Mouse (Mus musculus) liver, embryonic 15.5 days (tissue): ENCODE data around the gene Cbfa2t3. TPM values are rescaled to one million over a fixed set of nuclear protein-coding genes. Genes with fewer than 3 reads are reported as not detected.

Experiments used
- ATAC-seq: fragments of 200-750 bp; cut with Nextera tagmentation; 2 replicates; pipeline ENCODE4 v1.8.0; 2017; ENCODE audit warnings: moderate number of reproducible peaks, mild to moderate bottlenecking, moderate library complexity; ENCODE audit not compliant: insufficient read depth
- H3K27ac ChIP-seq: fragments of 300-500 bp; sonication (generic); replicated peaks from 2 replicates; pipeline ENCODE4 v1.5.1; 2015; ENCODE audit warnings: mild to moderate bottlenecking, inconsistent platforms
- H3K27me3 ChIP-seq: fragments of 300-500 bp; sonication (generic); 2 replicates; pipeline ENCODE4 v1.6.1; 2015; ENCODE audit warnings: mild to moderate bottlenecking, inconsistent platforms
- H3K36me3 ChIP-seq: fragments of 300-500 bp; sonication (generic); replicated peaks from 2 replicates; pipeline ENCODE4 v1.6.1; 2015; ENCODE audit warnings: moderate library complexity, mild to moderate bottlenecking, inconsistent platforms
- H3K4me1 ChIP-seq: fragments of 300-500 bp; sonication (generic); replicated peaks from 2 replicates; pipeline ENCODE4 v1.6.1; 2015; ENCODE audit warnings: inconsistent platforms
- H3K4me2 ChIP-seq: fragments of 300-500 bp; sonication (generic); 2 replicates; pipeline ENCODE4 v1.6.1; 2015; ENCODE audit warnings: moderate library complexity, mild to moderate bottlenecking, inconsistent platforms
- H3K4me3 ChIP-seq: fragments of 300-500 bp; sonication (generic); replicated peaks from 2 replicates; pipeline ENCODE4 v1.5.1; 2015; ENCODE audit warnings: mild to moderate bottlenecking, inconsistent platforms
- H3K9ac ChIP-seq: fragments of 300-500 bp; sonication (generic); 2 replicates; pipeline ENCODE4 v1.6.1; 2015; ENCODE audit warnings: moderate library complexity, mild to moderate bottlenecking, inconsistent platforms
- H3K9me3 ChIP-seq: fragments of 300-500 bp; sonication (generic); replicated peaks from 2 replicates; pipeline ENCODE4 v1.6.1; 2016; ENCODE audit warnings: inconsistent platforms
- WGBS: fragments of 180-500 bp; shearing (Covaris S2); methylation state at CpG from one replicate; pipeline ENCODE4 v1.1.7; 2015; ENCODE audit warnings: mixed read lengths; ENCODE audit not compliant: insufficient replicate concordance; 5-methylcytosine and 5-hydroxymethylcytosine counted together
- polyA plus RNA-seq: library from polyadenylated mRNA; unstranded; fragments of >200 nt; fragmentation: Nextera tagmentation; extraction: Ambion mirVana; gene quantifications from 2 replicates; pipeline ENCODE4 v1.2.1, GENCODE M21; 2015

Cbfa2t3 gene
- polyA plus RNA-seq, 1 experiment from 2014 or later: 3.5 TPM

DNA sequence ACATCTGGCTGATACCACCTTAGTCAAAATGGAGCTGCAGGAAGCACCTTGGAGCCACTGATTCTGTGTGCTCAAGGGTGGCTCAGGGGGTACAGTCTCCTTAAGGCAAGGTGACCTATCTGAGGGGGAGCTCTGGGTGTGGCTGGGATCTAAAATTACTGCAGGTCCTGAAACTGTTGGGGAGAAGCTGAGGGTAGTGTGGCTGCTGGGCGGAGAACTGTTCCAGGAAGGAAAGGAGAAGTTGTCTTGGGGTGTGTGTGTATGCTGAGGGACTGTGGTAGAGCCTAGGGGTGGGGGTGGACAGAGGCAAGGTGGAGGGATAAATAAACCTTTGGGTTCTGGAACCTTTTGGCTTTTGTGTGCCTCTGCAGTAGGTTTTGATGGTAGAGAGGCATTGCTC, 9.6 kb downstream of the Cbfa2t3 start:
- H3K9ac ChIP-seq: no peak overlapping the region
- H3K4me3 ChIP-seq: no peak overlapping the region
- H3K27me3 ChIP-seq: peaks cover 9% of the 10 kb centered on the region
- H3K9me3 ChIP-seq: no peaks in the 10 kb centered on the region
- no peak overlapping the region for H3K4me2 ChIP-seq
- H3K36me3 ChIP-seq: no peaks in the 10 kb centered on the region
- no peak for ATAC-seq
- H3K27ac ChIP-seq: peak overlapping the region; percentile 11; the same call in 1 of the 2 replicates
- WGBS: 46% methylated on average over 1 of the region's 1 CpGs
- H3K4me1 ChIP-seq: peaks cover 97% of the 10 kb centered on the region

DNA sequence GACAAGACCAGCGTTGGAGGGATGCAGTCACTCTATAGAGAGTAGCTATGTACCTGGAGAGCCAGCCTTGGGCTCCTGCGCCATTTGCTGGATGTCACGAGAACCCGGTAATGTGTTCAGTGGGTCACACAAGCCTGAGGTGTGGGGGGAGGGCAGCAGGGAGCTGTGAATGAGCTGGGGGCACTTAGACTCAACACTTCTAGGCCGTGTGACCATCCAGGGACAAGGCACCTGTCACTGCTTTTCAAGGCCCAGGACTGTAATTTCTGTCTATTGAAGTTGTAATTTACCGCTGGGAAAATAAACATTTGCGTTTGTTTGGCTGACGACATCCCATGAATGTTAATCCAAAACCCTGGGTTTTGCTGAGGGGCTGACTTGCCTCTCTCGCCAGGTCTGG, 12.0 kb downstream of the Cbfa2t3 start:
- no peak for ATAC-seq
- Histone ChIP-seq H3K9me3 (no peaks in the 10 kb centered on the region), H3K4me2 (no peak overlapping the region), H3K4me1 (peaks cover 92% of the 10 kb centered on the region), H3K9ac (no peak overlapping the region), H3K27ac (peak overlapping the region; percentile 83), H3K4me3 (no peak overlapping the region), H3K27me3 (peaks cover 18% of the 10 kb centered on the region), H3K36me3 (no peaks in the 10 kb centered on the region)
- 72% methylated on average over 9 of the region's 9 CpGs for WGBS

DNA sequence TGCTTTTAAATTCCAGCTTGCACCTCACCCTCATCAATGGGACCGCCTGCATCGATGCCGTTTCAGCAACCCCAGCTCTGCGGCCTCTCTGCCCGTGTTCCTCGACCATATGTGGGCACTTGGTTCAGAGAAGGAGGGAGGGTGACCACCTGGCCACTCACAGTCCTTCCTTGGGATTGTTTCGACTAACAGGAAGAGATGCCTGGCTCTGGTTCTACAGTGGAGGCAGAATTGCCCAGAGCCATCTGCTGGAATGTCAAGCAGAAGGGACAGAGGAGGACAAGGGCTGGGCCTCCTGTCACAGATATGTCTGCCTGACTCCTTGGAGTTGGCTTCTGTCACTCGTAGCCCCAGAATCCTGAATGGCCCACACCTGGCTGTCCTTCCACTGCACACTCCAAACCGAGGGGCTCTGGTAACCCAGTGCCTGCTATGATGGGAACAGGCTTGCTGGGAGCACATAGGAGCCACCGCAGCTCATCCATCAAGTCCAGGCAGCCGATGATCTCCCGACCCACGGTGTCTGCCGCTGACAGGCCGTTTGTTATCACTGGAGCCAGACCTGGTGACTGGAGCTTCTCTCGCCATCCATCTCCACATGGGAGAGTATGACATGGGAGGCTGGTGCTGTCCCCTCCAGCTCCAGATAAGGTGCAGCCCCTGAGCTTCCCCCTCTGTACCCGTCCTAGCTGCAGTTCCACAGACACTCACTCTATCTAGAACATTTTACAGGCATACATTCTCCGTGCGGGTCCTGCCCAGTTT, 13.6 kb downstream of the Cbfa2t3 start:
- ATAC-seq: peak; percentile 95
- peak overlapping the region; percentile 28 for H3K9ac ChIP-seq
- no peaks in the 10 kb centered on the region for H3K9me3 ChIP-seq
- peak overlapping the region; percentile 83 for H3K27ac ChIP-seq
- peaks cover 32% of the 10 kb centered on the region for H3K27me3 ChIP-seq
- no peaks in the 10 kb centered on the region for H3K36me3 ChIP-seq
- peak overlapping the region; percentile 58 for H3K4me2 ChIP-seq
- peaks cover 86% of the 10 kb centered on the region for H3K4me1 ChIP-seq
- H3K4me3 ChIP-seq: no peak overlapping the region; the same call in 1 of the 2 replicates
- 36% methylated on average over 19 of the region's 19 CpGs for WGBS

DNA sequence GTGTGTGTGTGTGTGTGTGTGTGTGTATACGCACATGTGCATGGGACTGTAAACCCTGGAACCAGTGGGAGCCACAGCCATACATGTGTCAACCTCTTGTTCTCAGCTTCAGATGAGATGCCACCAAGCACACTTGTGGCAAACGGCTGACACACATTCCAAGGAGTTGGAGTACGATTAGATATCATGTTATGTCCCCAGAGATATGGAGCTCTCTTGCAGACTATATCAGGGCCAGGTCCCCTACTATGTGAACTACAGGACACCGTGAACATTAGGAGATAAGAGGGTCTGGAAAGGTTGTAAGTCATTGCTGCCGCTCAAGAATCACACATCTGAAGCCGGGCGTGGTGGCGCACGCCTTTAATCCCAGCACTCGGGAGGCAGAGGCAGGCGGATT, 16.1 kb downstream of the Cbfa2t3 start:
- Histone ChIP-seq H3K9me3 (no peaks in the 10 kb centered on the region), H3K27ac (no peak overlapping the region; the same call in 1 of the 2 replicates), H3K9ac (no peak overlapping the region), H3K36me3 (no peaks in the 10 kb centered on the region), H3K4me2 (0 out of 2 replicates have a peak overlapping the region, but pooled peaks have one; percentile 16), H3K4me3 (no peak overlapping the region), H3K4me1 (peaks cover 89% of the 10 kb centered on the region), H3K27me3 (peaks cover 53% of the 10 kb centered on the region)
- ATAC-seq: peak; percentile 27
- WGBS: 23% methylated on average over 11 of the region's 11 CpGs

DNA sequence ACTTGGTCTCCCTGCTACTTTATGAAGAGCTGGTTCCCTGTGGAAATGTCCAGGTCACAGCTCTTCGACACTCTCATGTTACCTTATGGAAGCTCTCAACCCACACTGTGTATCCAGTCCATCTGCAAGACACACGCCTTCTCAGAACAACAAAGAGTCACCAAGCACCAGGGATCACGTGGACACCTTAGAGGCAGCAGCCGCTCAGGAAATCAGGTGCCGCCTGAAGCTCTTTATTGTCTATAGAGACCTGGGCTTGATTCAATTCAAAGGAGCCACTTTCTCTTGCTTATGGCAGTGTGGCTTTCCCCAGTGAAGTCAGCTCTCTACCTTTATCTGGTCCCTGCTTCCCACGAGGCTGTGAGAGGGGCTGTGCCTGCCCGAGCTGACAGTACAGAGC, 18.7 kb downstream of the Cbfa2t3 start:
- peaks cover 88% of the 10 kb centered on the region for H3K4me1 ChIP-seq
- 36% methylated on average over 7 of the region's 7 CpGs for WGBS
- ATAC-seq: no peak
- no peaks in the 10 kb centered on the region for H3K36me3 ChIP-seq
- no peaks in the 10 kb centered on the region for H3K9me3 ChIP-seq
- 0 out of 2 replicates have a peak overlapping the region, but pooled peaks have one; percentile 2 for H3K4me2 ChIP-seq
- H3K9ac ChIP-seq: 0 out of 2 replicates have a peak overlapping the region, but pooled peaks have one; percentile 5
- H3K27ac ChIP-seq: 0 out of 2 replicates have a peak overlapping the region, but pooled peaks have one; percentile 11
- H3K4me3 ChIP-seq: no peak overlapping the region
- H3K27me3 ChIP-seq: peaks cover 79% of the 10 kb centered on the region

DNA sequence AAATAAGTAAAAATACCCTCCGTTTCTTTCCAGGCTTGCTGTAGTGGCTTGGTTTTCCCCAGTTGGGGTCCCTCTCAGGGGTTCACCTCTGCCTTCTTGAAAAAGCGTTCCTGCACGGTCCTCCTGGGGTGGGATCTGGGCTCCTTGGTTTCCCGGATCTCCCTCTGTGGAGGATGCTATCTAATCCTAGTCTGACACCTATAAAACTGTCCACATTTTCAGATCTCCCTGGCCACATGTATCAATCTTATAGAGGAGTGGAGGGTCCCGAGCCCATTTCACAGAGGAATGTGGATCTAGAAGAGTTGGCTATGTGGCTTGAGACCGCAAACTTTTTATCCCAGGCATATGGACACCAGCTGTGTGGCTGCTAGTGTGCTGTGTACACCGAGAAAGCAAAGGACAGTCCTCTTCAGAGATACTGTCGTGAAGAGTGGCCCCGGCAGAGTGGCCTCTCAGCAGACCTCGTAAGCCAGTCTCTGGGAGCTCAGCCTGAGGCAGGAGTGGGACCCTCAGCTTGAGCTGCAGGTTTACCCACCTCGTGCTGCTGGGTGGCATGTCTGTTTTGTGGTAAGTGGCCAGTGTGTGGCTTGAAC, 19.5 kb downstream of the Cbfa2t3 start:
- no peak overlapping the region for H3K27ac ChIP-seq
- H3K4me2 ChIP-seq: peak overlapping the region; percentile 100
- no peaks in the 10 kb centered on the region for H3K36me3 ChIP-seq
- peak overlapping the region; percentile 76 for H3K9ac ChIP-seq
- no peak for ATAC-seq
- H3K9me3 ChIP-seq: no peaks in the 10 kb centered on the region
- H3K4me3 ChIP-seq: peak overlapping the region; percentile 79
- H3K27me3 ChIP-seq: peaks cover 83% of the 10 kb centered on the region
- peaks cover 87% of the 10 kb centered on the region for H3K4me1 ChIP-seq
- 32% methylated on average over 11 of the region's 11 CpGs for WGBS

DNA sequence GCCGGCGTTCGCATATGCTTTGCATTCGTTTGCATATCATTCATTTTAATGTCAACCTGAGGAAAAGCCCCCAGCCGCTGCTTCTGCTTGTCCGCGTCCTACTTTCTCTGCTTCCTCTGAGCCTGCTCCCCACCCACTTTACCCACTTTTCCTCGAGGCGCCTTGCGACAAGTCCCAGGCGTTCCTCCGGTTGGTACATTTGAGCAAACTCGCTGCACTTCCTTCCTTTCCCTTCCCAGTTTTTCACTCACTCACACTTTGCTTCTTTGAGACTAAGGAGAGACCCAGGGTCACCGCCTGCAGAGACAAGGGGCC, 20.1 kb downstream of the Cbfa2t3 start:
- Histone ChIP-seq H3K36me3 (no peaks in the 10 kb centered on the region), H3K27me3 (peaks cover 86% of the 10 kb centered on the region), H3K4me2 (peak overlapping the region; percentile 100), H3K4me3 (peak overlapping the region; percentile 79), H3K4me1 (peaks cover 89% of the 10 kb centered on the region), H3K9ac (peak overlapping the region; percentile 76), H3K9me3 (no peaks in the 10 kb centered on the region), H3K27ac (peak overlapping the region; percentile 90)
- 2% methylated on average over 14 of the region's 14 CpGs for WGBS
- ATAC-seq: peak; percentile 1; the same call in 1 of the 2 replicates

DNA sequence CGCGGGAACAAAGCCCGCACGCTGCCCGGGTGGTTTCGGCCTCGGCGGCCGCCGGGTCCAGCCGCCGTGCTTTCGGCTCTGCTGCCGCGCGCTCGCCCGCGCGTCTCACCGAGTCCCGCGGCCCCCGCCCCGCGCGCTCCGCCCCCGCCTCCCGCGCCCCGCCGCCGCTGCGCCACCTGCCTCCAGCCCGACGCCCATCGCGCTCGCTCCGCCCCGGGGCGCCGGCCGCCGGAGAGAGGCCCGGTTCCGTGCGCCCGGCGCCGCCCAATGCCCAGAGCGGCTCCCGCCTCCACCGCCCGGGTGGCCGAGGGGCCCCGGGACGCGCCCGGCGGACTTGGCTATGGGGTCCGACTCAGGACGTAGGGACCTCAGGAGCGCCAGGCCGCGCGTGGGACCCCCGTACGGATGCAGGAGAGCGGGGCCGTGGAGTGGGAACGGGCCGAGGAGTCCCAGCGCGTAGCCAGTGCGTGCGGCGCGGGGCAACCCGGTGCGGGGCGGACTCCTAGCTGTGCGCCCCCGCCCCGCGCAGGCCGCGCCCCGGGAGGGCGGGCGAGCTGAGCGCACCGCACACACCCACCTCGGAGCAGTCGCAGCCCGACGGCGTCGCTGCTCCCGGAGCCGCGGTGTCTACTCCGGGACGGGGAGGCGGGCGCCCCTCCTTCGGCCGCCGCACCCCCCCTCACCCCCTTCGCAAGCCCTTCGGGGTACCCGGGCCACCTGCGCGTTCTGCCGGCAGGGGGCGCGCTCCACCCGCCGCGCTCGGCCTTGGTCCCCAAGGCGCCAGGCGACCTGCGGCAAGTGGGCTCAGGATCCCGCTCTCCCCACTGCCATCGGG, 20.6 kb downstream of the Cbfa2t3 start:
- Histone ChIP-seq H3K4me2 (peak overlapping the region; percentile 100), H3K9me3 (no peaks in the 10 kb centered on the region), H3K27ac (peak overlapping the region; percentile 90), H3K9ac (peak overlapping the region; percentile 76), H3K4me1 (peaks cover 87% of the 10 kb centered on the region), H3K27me3 (peaks cover 89% of the 10 kb centered on the region), H3K4me3 (peak overlapping the region; percentile 79), H3K36me3 (no peaks in the 10 kb centered on the region)
- 0% methylated on average over 114 of the region's 127 CpGs for WGBS
- peak; percentile 90 for ATAC-seq

DNA sequence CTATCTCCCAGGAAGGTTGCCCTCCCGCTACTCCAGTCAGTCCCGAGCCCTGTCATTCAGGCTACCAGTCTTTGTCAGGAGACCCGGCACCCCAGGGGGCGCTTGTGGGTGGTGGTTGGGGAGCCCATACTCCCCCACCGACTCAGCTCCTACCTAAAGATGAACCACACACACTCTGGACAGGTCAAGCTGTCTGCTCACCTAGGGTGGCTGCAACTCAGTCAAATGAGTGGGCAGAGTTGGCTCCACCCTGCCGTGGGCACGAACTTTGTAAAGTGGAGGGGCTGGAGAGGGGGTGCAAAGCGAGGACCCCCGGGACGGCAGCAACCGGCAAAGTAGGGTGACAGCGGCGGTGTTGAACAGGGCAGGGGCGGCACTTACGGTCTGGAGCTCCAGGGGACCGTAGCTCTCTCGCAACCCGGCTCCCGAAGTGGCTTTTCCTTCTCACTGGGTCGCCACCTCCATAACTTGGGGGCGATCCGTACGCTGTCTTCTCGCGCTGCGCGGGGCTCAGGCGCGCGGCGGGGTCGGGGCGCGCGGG, 21.4 kb downstream of the Cbfa2t3 start:
- Histone ChIP-seq H3K4me2 (peak overlapping the region; percentile 100), H3K9ac (peak overlapping the region; percentile 76), H3K36me3 (no peaks in the 10 kb centered on the region), H3K27me3 (peaks cover 85% of the 10 kb centered on the region), H3K4me3 (peak overlapping the region; percentile 79), H3K27ac (peak overlapping the region; percentile 90), H3K9me3 (no peaks in the 10 kb centered on the region), H3K4me1 (peaks cover 79% of the 10 kb centered on the region)
- 13% methylated on average over 35 of the region's 35 CpGs for WGBS
- no peak for ATAC-seq

DNA sequence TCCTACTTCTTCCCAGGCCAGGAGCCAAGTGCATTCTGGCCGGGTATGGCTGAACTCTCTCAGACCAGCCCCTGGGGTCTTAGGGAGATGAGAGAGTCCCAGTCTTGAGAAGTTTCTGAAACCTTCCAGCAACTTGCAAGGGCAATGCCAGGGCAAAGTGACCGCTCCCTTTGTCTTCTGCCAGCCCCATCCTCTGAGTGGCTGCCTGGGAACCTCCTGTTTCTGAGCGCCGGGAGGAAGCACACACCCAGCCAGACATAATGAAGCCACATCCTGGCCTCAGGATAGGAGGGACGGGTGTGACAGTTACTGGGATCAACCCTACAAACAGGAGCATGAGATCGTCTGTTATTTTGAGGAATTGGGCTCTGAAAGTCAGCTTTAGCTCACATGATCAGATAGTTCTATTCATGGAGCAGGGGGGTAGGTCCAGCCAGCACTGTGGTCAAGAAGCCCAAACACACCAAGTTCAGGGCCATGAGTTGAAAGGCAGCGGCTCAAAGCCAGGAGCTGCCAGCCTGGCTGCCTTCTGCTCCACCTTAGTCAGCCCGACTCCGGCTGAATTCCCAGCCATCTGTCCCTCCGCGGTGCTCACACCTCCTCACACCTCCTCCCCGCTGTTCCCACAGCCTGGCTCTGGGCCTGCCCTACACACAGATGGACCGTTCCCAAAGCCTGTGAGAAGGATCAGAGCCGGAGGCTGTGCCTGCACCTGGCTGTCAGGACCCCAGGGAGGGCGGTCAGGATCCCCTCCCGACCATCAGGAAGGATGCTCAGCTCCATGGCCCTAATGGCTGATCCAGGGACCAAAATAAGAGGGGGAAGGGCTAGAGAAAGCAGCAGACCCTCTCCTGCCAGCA, 22.1 kb downstream of the Cbfa2t3 start:
- Histone ChIP-seq H3K36me3 (no peaks in the 10 kb centered on the region), H3K9me3 (no peaks in the 10 kb centered on the region), H3K9ac (peak overlapping the region; percentile 76), H3K27ac (peak overlapping the region; percentile 90; the same call in 1 of the 2 replicates), H3K4me3 (peak overlapping the region; percentile 79), H3K27me3 (peaks cover 80% of the 10 kb centered on the region), H3K4me1 (peaks cover 72% of the 10 kb centered on the region), H3K4me2 (peak overlapping the region; percentile 100)
- no peak for ATAC-seq
- 43% methylated on average over 16 of the region's 16 CpGs for WGBS
